Mouse (Mus musculus) hindbrain, embryonic 10.5 days (tissue): ENCODE measurements around the gene Pde4b. TPM values are rescaled to one million over a fixed set of nuclear protein-coding genes. Genes with fewer than 3 reads are reported as not detected.

ENCODE experiments used
- DNase-seq: peaks from one replicate; pipeline ENCODE4 v3.0.0-alpha.2; 2017; ENCODE audit warnings: low spot score
- H3K27ac ChIP-seq: fragments of 300-500 bp; sonication (generic); 2 replicates; pipeline ENCODE4 v1.5.1; 2016; ENCODE audit warnings: mild to moderate bottlenecking, moderate library complexity
- H3K27me3 ChIP-seq: fragments of 300-500 bp; sonication (generic); 2 replicates; pipeline ENCODE4 v1.6.1; 2016; ENCODE audit warnings: mild to moderate bottlenecking; ENCODE audit not compliant: poor library complexity, insufficient read depth, severe bottlenecking
- H3K36me3 ChIP-seq: fragments of 300-500 bp; sonication (generic); 2 replicates; pipeline ENCODE4 v1.6.1; 2016; ENCODE audit warnings: mild to moderate bottlenecking, moderate library complexity
- H3K4me1 ChIP-seq: fragments of 300-500 bp; sonication (generic); replicated peaks from 2 replicates; pipeline ENCODE4 v1.6.1; 2016; ENCODE audit warnings: mild to moderate bottlenecking
- H3K4me3 ChIP-seq: fragments of 300-500 bp; sonication (generic); 2 replicates; pipeline ENCODE4 v1.5.1; 2016; ENCODE audit warnings: mild to moderate bottlenecking, moderate library complexity
- H3K9me3 ChIP-seq: fragments of 300-500 bp; sonication (generic); 2 replicates; pipeline ENCODE4 v1.6.1; 2016; ENCODE audit warnings: mild to moderate bottlenecking, moderate library complexity
- WGBS: fragments of 180-500 bp; shearing (Covaris S2); methylation state at CpG from one replicate; pipeline ENCODE4 v1.1.7; 2016; 5-methylcytosine and 5-hydroxymethylcytosine counted together
- polyA plus RNA-seq: library from polyadenylated mRNA; unstranded; fragments of >200 nt; fragmentation: Nextera tagmentation; extraction: Ambion mirVana; gene quantifications from 2 replicates; pipeline ENCODE4 v1.2.1, GENCODE M21; 2016

The Pde4b gene
- polyA plus RNA-seq, 1 experiment from 2014 or later: 6.7 TPM

DNA sequence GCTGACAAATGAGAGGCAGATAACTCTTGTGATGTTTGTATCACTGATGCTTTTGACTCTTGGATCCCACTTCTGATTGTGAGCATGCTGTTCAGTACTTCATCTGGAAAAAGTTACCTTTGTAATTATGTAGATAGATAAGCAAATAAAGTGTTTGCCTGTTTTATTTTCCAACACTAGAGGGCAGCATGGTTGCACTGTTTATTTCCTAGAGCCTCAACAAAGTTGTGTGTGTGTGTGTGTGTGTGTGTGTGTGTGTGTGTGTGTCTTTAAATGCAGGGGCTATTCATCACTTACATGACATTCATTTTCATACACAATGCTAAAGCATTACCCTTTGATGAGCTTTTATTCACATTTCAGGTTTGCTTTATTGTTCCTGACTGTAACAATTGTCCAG is 139.4 kb downstream of the Pde4b start:
- Histone ChIP-seq H3K36me3 (no peaks in the 10 kb centered on the region), H3K4me1 (no peaks in the 10 kb centered on the region), H3K27me3 (no peaks in the 10 kb centered on the region), H3K4me3 (no peak overlapping the region), H3K9me3 (no peaks in the 10 kb centered on the region), H3K27ac (no peak overlapping the region)
- peak; percentile 11 for DNase-seq

DNA sequence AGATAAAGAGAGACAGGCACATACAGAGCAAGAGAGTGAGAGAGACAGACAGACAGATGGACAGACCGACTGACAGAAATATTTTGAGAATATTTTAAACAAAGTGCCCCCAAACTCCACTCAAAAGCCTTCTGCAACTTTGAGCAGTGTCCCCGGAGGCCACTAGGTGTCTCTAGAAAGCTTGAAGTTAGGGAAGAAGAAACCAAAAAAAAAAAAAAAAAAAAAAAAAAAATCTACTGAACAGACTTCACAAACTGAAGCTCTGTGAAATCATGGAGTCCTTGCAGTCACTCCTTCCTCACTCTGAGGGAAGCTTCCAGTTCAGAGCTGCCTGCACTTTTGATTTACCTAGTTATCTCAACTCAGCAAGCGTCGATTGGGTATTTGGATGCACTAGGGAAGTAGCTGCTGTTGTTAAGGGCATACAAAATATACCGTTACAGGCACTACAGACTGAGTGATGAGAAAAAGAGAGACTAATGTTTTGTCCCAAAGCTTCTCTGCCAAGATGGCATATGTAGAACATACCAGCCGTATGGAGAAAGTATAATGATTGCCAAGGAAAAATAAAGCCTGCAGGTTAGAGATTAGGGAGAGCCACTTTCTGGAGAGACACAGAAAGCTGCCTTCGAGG is 141.7 kb downstream of the Pde4b start:
- no peaks in the 10 kb centered on the region for H3K27me3 ChIP-seq
- H3K9me3 ChIP-seq: no peaks in the 10 kb centered on the region
- H3K36me3 ChIP-seq: no peaks in the 10 kb centered on the region
- H3K27ac ChIP-seq: no peak overlapping the region
- DNase-seq: peak; percentile 44
- 63% methylated on average over 7 of the region's 7 CpGs for WGBS
- H3K4me1 ChIP-seq: no peaks in the 10 kb centered on the region
- H3K4me3 ChIP-seq: no peak overlapping the region

DNA sequence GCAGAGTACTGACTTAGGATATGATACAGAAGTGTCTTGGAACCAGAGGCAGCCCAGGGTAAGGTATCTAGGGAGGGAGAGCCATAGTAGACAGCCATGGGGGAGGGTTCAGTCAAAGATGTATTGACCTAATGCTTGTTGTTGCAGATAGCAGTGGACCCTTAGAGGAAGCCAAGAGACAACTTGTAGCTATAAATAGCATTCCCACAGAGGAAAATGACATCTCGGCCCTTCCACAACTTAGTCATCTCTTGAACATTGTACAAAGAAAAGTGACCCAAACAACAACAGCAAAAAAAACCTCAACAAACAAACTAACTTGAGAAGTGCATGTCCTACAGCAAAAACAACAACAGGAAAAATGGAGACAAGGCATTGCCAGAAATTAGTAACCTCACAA is 143.6 kb downstream of the Pde4b start:
- no peak overlapping the region for H3K27ac ChIP-seq
- no peaks in the 10 kb centered on the region for H3K27me3 ChIP-seq
- H3K4me1 ChIP-seq: peaks cover 7% of the 10 kb centered on the region
- no peak for DNase-seq
- H3K36me3 ChIP-seq: no peaks in the 10 kb centered on the region
- no peaks in the 10 kb centered on the region for H3K9me3 ChIP-seq
- 82% methylated on average over 1 of the region's 1 CpGs for WGBS
- H3K4me3 ChIP-seq: no peak overlapping the region

DNA sequence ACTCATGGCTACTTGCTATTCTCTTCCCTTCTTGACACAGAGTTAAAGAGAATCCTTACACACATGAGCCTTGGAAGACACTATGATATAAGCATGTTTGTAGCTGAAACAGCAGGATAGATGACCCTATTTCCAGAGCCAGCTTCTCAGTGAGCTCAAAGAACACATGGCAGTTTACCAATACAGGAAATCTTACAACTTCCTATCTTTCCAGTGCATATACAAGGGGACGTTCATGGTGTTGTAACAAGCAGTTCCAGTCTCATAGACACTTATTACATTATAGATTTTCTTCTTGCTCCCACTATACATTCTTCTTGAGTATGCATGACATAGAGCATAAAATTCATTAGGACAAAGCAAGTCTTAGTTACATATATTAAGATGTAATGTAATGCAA is 146.3 kb downstream of the Pde4b start:
- peaks cover 7% of the 10 kb centered on the region for H3K4me1 ChIP-seq
- H3K9me3 ChIP-seq: no peaks in the 10 kb centered on the region
- no peaks in the 10 kb centered on the region for H3K27me3 ChIP-seq
- H3K4me3 ChIP-seq: no peak overlapping the region
- 83% methylated on average over 1 of the region's 1 CpGs for whole genome bisulfite sequencing
- DNase-seq: no peak
- H3K36me3 ChIP-seq: no peaks in the 10 kb centered on the region
- no peak overlapping the region for H3K27ac ChIP-seq

DNA sequence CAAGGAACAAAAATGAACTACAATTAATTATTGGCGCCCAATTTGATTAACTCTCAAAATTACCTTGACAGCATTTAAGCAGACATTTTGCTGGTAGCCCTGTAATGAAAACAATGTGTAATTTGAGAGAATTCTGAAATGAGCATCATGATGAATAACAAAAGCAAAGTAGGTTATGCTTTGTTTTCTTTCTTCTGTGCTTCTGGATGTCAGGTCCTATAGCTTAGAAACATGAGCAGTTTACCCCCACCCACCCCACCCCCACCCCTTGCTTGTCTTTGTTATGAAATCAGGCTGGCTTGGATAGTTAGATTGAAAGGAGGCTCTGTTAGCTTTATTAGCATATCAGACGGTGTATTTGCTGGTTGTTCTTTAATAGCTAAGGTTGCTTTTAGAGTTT is 147.8 kb downstream of the Pde4b start:
- H3K9me3 ChIP-seq: no peaks in the 10 kb centered on the region
- H3K27me3 ChIP-seq: no peaks in the 10 kb centered on the region
- no peak overlapping the region; the same call in 1 of the 2 replicates for H3K27ac ChIP-seq
- H3K4me3 ChIP-seq: no peak overlapping the region
- no peaks in the 10 kb centered on the region for H3K36me3 ChIP-seq
- no peak for DNase-seq
- WGBS: 51% methylated on average over 2 of the region's 2 CpGs
- H3K4me1 ChIP-seq: peaks cover 14% of the 10 kb centered on the region

DNA sequence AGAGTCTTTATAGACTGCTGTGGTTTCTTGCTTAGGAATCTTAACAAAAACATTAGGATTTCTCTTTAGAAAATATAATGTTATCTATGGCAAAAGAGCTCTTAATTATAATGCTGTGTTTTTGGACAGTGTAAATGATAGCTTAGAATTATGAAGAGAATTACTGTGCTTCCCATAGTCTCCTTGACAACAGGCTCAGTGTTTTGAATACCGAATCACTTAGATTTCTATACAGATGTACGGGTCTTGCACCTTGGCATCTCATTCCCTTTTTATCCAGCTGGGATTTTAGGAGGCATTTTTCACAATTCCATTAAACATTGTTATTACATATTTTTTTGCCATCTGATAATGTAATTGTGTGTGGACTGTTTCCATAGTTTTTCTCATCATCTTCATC is 151.8 kb downstream of the Pde4b start:
- WGBS: 88% methylated on average over 2 of the region's 2 CpGs
- DNase-seq: no peak
- Histone ChIP-seq H3K4me3 (no peak overlapping the region), H3K9me3 (no peaks in the 10 kb centered on the region), H3K27me3 (no peaks in the 10 kb centered on the region), H3K36me3 (no peaks in the 10 kb centered on the region), H3K4me1 (peaks cover 15% of the 10 kb centered on the region), H3K27ac (no peak overlapping the region)

DNA sequence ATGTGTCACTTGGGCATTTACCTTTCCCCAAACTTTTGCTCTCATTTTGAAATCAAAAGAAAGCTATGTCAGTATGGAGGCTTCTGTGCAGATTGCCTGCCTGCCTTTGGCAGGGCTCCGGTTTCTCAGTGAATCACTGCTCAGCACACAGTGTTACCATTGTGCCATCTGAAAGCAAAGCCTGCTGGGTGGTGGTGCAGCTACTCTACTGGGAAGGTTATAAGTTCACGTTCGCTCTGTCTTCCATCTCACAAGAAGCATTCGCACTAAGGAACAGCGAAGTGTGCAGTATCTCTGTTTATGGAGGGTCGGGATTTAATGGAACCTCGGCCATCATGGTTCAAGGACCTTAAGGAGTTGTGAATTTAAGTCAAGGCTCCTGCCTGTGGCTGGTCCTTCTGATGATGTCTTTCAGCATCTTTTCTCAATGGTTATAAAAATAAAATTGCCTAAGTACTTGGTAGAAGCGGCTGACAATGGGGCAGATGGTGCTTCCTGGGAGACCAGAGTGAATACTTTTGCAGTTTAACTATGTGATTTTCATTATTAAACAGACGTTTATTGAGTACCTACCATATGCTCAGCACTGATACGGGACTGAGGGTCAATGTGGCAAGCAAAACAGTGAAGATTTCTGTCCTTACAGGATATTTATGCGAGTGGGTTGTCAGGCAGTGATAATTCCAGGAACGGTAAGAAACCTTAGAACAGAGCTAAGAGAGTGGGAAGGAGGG is 152.5 kb downstream of the Pde4b start:
- no peaks in the 10 kb centered on the region for H3K27me3 ChIP-seq
- H3K27ac ChIP-seq: 0 out of 2 replicates have a peak overlapping the region, but pooled peaks have one; percentile 12
- peaks cover 15% of the 10 kb centered on the region for H3K4me1 ChIP-seq
- H3K36me3 ChIP-seq: no peaks in the 10 kb centered on the region
- WGBS: 73% methylated on average over 12 of the region's 12 CpGs
- DNase-seq: no peak
- H3K4me3 ChIP-seq: no peak overlapping the region
- no peaks in the 10 kb centered on the region for H3K9me3 ChIP-seq

DNA sequence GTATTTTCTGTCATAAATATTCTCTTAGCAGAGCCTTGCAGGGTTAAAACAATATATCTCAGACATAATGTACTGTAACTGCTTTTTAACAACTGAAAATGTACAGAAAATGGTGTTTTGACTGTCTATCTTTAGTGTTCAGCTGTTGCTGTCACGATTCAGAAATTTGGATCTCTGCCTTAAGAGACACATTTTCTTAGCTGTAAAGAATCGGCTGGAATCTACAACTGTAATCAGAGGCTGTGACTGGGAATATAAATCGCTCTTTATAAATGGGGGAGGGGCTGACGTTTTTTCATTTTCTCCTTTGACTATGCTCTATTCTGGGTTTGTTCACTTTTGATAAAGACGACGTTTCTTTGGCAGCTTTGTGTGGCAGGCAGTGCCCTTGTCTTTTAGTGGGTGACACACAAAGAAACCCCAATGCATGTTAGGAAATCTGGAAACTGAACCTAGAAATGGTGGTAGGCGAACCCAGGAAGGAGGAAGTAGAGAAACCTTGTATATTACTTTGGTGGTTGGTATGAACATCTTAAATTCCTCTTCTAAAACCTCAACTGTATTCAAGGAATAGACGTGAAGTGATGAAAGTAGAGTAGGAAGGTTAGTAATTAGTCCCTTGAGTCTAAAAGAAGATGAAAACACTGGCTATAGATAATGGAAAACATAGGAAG is 153.5 kb downstream of the Pde4b start:
- H3K9me3 ChIP-seq: no peaks in the 10 kb centered on the region
- H3K36me3 ChIP-seq: no peaks in the 10 kb centered on the region
- H3K27me3 ChIP-seq: no peaks in the 10 kb centered on the region
- H3K27ac ChIP-seq: no peak overlapping the region
- peaks cover 8% of the 10 kb centered on the region for H3K4me1 ChIP-seq
- no peak overlapping the region for H3K4me3 ChIP-seq
- DNase-seq: no peak
- WGBS: 84% methylated on average over 8 of the region's 8 CpGs

DNA sequence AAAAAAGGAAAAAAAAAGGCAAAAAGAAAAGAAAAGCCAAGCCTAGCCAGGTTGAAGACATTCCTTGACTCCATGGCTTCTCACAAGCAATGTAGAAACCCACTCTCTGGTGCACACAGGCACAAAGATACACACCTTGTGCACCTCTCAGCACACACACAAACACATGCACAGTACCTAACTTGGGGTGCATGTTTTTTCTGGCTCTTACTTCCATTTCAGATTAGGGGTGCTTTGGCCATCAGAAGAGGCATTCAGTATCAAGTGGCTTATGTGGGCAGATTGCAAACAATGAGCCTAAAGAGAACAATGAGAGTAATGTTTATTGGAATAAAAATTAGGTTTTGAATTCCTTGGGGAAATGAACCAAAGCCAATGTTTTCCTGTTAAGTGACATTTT is 166.7 kb downstream of the Pde4b start:
- no peak for DNase-seq
- Histone ChIP-seq H3K9me3 (no peaks in the 10 kb centered on the region), H3K4me3 (peak overlapping the region; percentile 55), H3K27me3 (no peaks in the 10 kb centered on the region), H3K27ac (peak overlapping the region; percentile 87), H3K4me1 (peaks cover 24% of the 10 kb centered on the region), H3K36me3 (no peaks in the 10 kb centered on the region)

DNA sequence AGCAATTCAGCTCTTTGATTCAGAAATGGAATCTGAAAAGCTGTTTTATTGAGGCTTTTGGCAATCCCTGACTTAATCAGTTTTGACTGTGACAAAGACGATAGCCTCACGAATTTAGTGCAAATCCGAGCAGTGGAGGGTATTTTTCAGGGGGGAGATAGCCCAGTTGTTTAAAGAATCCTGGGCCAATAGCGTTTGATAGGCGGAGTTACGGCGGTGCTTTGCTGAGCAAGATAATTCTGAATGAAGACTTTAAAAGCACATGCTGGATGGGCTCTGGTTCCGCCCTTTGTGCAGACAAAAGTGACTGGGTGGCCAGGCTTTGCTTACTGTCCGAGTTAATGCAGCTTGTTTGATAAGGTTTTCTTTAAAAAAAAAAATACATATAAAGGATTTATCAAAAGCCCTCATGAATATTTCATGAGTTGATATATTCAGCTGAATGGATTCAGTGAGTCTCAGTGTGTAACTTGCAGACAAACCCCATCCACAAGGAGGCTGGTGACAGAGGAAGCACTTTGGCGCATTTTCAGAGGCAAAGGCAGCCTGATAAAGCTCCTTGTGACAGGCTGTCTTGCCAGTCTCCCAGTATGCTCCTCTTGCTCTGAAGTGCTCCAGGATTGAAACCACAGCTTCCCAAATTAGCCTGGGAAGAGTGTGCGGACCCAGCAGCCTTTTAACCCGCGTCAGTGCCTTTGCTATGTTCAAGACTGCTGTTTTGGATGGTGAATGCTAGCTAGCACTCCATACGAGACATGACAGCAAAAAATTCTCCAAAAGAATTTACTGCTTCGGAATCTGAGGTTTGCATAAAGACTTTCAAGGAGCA is 167.3 kb downstream of the Pde4b start:
- no peaks in the 10 kb centered on the region for H3K9me3 ChIP-seq
- peaks cover 24% of the 10 kb centered on the region for H3K4me1 ChIP-seq
- peak; percentile 53 for DNase-seq
- H3K4me3 ChIP-seq: peak overlapping the region; percentile 55
- no peaks in the 10 kb centered on the region for H3K36me3 ChIP-seq
- peak overlapping the region; percentile 87 for H3K27ac ChIP-seq
- no peaks in the 10 kb centered on the region for H3K27me3 ChIP-seq
- WGBS: 7% methylated on average over 15 of the region's 15 CpGs

DNA sequence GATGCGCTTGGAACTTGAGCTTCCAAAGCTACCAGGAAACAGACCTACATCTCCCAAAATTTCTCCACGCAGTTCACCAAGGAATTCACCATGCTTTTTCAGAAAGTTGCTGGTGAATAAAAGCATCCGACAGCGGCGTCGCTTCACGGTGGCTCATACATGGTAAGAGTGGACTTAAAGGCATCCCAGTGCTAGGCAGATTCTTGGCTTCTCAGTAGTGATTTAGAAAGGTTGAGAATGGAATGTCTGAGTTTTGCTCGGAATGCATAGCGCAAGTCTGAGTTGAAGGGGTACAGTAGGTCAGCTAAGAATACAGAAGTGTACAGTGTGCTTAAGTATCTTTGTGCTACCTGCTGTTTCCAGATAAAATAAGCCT is 167.9 kb downstream of the Pde4b start:
- Histone ChIP-seq H3K27me3 (no peaks in the 10 kb centered on the region), H3K9me3 (no peaks in the 10 kb centered on the region), H3K4me3 (peak overlapping the region; percentile 55), H3K4me1 (peaks cover 24% of the 10 kb centered on the region), H3K36me3 (no peaks in the 10 kb centered on the region), H3K27ac (peak overlapping the region; percentile 87)
- WGBS: 33% methylated on average over 9 of the region's 9 CpGs
- no peak for DNase-seq

DNA sequence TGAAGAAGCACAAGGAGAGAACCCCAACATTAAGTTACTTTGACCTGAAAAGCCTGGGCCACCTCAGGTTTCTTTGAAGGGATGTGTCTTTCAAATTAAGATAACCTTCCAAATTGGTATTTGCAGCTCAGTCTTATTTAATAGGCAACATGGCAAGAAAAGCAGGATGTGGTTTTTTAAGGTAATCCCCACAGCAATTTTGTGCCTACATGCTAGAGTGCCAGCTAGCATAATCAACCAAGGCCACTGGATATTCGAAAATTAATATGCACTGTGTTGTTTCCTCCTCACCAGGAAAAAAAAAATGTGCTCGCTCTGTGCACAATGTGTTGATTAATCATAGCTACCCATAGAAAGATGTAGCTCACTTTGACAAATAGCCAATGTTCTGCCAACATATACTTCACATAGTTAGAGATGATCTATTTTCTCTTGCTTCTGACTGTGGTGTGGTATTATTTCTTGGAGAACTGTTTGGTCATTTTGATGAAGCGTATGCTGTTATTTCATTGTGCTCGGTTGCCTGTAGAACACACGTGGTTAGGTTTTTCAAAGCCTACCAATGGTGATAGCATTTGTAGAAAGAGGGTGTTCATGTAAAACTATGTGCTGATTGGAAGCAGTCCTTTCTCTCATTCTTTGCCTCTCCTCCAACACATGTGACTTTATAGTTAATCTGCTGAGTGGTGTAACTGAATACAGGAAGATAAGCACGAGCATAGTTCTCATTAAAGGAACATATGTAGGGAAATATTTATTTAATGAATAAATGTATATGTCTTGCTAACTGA is 169.0 kb downstream of the Pde4b start:
- 85% methylated on average over 6 of the region's 6 CpGs for WGBS
- Histone ChIP-seq H3K9me3 (0 out of 2 replicates have a peak, but pooled peaks cover 2% of the 10 kb centered on the region), H3K36me3 (no peaks in the 10 kb centered on the region), H3K27me3 (no peaks in the 10 kb centered on the region), H3K4me1 (peaks cover 24% of the 10 kb centered on the region), H3K27ac (no peak overlapping the region), H3K4me3 (peak overlapping the region; percentile 55)
- DNase-seq: no peak
